Mouse (Mus musculus) right cerebral cortex, postnatal 4 days (tissue): ENCODE results near the gene Gpr61.

Experiments
- DNase-seq: peaks from one replicate; pipeline ENCODE4 v3.0.0-alpha.2; 2022

Gene Gpr61

GRCm38 (mm10) chr3:108174672-108175531 is 20.2 kb upstream of the Gpr61 start:
- peak; percentile 68 for DNase-seq

- DNase-seq, result no peak
Measured at GRCm38 (mm10) chr3:108169199-108169598, 14.5 kb upstream of the Gpr61 start.

DNA sequence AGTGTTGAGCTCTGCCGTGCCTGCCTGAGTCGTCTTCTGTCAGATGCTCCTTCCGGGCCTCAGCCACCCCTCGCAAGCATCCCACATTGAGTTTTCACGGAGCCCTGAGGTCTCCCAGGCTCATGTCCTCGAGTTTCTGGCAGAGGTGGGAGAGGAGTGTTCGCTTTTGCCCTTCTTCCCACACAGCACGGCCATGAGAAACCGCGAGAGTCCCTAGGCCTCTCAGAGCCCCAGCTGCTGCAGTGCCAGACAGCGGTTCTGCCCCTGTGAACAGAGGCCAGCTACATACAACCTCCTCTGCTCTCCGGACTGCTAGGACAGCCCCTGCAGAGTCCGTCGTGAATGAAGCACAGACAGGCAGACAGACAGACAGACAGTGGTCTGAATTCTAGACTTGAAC is 12.8 kb upstream of the Gpr61 start:
- DNase-seq, result no peak

- DNase-seq, result peak; percentile 50
Measured at GRCm38 (mm10) chr3:108166486-108167211, 12.0 kb upstream of the Gpr61 start.

- no peak for DNase-seq
Measured at GRCm38 (mm10) chr3:108165532-108166315, 11.0 kb upstream of the Gpr61 start.

- DNase-seq, result peak; percentile 81
Measured at GRCm38 (mm10) chr3:108164807-108165206, 10.1 kb upstream of the Gpr61 start.

DNA sequence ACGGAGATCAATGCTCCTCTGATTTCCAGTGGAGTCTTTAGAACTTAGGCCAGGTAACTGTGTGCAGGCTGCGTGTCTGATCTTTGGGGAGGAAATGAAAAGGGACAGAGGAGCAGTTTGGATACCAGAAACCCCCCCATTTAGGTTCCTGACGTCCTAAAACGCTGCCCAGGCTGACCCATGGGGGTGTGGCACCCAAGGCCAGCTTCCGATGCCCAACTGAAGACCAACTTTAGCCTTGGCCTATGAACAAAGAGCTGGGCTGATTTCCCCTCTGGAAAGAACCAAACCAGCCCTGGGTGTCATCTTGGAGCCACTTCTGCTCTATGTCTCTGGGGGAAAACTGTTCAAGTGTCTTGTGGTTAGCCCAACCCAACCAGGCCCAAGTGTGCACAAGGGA is 9.4 kb upstream of the Gpr61 start:
- no peak for DNase-seq

DNA sequence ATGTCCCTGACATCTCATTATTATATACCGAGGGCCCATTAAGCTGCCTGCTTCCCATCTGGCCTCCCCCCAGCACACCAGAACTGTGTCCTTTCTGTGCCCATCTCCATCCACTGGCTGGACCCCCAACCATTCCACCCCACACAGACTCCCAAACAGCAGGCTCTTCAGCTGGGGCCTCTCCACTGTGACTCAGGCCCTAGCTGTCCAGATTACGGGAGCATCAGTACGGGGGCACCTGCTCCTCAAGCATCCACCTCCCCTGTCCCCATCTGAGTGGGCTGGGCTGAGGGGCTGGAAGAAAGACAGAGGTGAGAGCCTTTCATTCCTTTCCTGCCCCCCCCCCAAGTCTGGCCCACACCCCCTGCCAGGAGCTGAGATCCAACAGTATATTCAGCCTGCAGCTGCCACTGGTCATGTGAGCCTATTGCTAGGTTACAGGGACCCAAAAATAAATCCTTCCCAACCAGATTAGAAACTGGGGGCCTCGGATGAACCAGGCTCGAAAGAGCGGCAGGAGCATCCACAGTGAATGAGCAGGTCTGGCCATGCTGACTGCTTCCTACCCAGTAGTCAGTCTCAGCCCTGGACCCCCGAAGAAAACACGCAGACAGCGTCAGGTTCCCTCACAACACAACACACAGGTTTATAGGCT is 3.8 kb upstream of the Gpr61 start:
- DNase-seq, result peak; percentile 47

DNA sequence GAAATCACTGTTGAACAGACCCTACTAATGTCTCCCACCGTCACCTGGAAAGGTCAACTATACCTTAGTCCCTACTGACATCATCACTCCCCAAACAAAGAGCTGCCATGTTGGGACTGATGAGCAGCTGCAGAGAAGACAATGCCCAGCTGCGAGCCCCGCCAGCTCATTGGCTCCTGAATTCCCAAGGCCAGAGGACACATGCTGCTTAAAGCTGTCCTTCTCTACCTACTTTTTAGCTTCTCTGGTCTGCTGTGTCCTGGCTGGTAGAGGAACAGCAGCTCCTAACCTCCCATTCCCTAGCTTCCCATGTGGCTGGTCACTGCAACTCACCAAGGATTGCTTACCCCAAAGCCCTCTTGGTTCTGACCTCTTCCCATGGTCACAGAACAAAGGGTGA is 2.4 kb downstream of the Gpr61 start:
- no peak for DNase-seq

DNA sequence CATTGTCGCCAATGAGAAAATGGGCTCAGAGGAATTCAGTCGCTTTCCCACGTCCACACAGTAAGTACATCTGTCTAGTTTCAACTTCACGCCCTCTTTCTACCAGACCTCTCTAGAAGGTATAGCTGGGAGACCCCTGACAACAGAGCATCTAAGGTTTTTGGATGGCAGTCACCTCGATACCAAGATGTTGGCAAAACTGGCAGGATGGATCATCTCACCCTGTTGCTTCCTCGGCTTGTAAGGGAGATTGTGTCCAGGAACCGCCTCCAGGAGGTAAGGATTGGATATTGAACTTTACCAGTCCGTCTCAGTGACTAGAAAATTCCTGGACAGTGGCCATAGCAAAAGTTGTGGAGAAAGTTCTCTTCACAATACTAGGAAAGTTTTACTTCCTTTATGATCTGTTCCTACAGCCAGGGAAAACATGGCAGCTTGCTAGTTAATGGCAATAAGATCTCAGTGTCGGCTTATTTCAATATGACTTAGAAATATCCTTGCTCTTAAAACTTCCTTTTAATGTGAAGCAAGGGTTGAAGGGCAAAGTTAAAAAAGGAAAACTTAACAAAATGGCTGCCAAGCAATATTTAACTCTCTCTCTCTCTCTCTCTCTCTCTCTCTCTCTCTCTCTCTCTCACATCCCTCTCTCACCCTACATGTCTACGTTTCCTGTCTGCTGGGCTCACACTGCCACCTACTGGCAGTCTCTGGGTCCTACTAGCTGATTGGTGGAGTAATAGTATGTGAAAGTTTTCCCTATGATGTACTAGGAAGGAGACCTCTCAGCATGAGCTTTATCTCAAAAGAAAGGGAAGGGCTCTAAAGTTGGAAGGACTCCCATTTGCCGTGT is 7.1 kb downstream of the Gpr61 start:
- peak; percentile 93 for DNase-seq

GRCm38 (mm10) chr3:108146671-108147070 is 8.0 kb downstream of the Gpr61 start:
- no peak for DNase-seq

DNA sequence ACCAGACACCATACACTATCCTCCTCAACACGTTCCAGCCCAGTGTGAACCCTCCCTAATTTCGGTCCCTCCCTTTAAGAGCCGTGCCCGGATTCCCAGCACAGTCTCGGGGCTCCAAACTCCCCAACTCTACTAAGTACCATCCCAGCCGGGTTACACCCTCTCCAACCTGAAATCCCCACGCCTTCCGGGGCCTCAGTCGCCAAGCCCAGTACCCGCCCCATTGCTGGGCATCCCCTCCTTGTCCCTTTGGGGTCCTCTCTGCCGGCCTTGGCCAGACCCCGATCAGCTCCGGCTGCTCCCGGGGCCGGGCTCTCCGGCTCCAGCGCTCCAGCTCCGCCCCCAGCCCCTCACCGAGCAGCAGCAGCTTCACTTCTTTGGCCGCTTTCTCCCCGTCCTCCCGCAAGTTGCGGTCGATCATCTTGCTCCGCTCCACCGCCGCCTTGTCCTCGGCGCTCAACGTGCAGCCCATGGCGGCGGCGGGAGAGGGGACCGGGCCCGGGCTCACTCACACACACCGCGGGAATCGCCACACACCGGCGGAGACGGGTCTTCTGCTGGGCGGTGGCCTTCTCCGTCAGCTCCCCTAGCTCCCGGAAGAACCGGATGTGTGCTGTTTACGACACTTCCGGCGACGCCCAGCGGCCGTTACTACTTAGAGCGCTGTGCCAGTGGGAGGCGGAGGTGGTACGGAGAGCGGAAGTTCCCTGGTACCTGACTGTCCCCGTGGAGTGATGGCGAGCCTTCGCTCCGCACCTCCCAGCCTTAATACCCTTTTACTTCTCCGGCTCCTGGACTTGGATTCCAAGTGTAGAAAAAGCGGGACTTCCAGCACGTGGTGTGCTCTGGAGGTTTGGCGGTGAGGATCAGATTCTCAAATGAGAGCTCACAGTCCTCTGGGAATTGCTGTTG is 8.9 kb downstream of the Gpr61 start, which contains the start of gene Gnai3:
Gnai3 (minus strand) TSS at position 613 of the 912 bp plus-strand sequence.
- DNase-seq, result peak; percentile 86

DNA sequence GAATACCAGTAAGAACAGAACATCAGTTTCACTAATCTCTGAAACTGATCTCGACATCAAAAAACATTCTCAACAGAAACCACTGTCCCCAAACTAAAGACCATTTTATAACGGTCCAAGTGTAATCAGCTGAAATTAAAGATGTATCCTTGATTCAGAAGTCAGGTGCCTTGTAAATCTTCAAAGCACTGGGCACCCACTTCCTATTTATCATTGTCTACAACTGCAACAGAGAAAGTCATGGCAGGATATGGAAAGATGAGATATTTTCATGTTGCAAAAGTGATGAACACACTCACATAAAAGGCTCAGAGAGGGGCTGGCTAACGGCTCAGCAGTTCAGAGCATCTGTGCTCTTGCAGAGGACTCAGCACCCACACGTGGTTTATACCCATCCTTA is 13.9 kb downstream of the Gpr61 start:
- DNase-seq, result no peak

DNA sequence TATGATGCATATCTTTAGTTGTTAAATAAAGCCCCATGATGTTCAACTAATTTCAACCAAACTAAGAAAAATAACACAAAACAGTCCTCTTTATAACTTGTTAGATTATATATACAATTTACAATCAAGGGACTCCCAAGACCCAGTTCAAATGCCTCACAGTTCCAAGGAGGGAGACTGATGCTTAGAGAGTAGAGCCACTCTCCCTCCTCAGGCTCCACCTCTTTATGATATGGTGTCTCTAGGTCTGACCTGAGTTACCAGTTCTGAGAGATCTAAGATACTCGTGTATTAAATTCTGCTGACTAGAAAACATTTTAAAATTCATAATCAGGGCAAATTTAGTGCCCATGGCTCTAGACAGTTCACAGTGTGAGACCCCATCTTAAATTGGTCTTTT is 15.6 kb downstream of the Gpr61 start:
- no peak for DNase-seq

GRCm38 (mm10) chr3:108134701-108135100 is 20.0 kb downstream of the Gpr61 start:
- peak; percentile 27 for DNase-seq

- DNase-seq, result no peak
Measured at GRCm38 (mm10) chr3:108132484-108132883, 22.2 kb downstream of the Gpr61 start.

DNA sequence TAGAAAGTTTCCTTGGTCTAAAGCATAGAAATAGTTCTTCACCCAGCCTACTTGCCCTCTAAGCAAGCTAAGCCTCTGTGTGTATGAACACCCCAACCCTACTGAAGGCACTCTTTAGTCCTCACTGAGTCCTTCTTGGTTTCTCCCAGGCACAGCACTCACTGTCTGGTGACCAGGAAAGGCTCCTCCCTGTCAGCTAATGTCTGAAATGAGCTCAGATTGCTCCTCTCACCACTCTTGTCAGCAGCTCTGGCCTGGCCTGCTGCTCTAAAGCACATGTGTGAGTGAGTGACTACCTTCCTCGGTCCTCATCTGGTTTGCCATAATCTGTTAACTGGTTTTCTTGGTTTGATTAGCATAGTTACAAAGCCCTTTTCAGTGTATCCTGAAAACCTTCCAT is 22.9 kb downstream of the Gpr61 start:
- DNase-seq, result no peak

GRCm38 (mm10) chr3:108131216-108131615 is 23.5 kb downstream of the Gpr61 start:
- no peak for DNase-seq

DNA sequence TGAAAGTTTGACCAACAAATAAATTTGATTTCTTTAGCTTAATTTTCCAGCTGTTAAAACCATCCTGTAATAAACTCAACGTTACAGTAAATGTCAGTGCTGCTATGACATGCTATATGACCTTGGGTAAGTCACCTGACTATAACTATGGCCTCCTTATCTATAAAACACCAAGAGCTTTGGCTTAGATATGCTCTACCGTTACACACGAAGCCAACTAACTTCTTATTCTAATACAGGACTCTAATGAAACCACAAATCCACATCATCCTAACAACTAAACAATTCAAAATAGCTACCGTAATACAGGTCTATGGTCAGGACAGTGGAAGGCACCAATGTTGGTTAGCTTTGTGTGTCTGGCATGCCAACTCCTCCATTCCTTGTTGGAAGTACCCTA is 24.9 kb downstream of the Gpr61 start:
- DNase-seq, result no peak

DNA sequence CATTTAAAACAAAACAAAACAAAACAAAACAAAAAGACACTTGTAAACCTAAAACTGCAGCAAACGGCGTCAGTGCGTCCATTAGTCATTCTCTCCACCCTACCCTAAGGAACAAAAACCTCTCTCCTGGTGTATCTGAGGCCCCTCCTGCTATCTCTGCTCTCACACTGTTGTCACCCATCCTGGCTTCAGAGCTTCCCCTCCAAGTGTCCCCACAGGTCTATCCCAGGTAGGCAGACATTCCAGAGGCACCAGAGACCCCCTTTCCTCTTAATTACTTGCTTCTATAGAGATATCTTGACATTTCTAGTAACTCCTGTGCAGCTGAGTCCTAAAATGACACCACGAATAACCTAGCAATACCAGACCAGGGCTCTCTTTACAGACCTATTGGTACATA is 25.3 kb downstream of the Gpr61 start:
- no peak for DNase-seq

GRCm38 (mm10) chr3:108128520-108128919 is 26.2 kb downstream of the Gpr61 start:
- DNase-seq, result no peak
